Mouse (Mus musculus) 416B (cell line): ENCODE measurements at regions not wholly inside any gene's neighbourhood (a gene's known extent, or its start where the extent isn't known, plus 50 kb on each side); places are given as distances from the start of the nearest gene placed in this dataset.

Source experiments
- DNase-seq: peaks from one replicate; pipeline ENCODE4 v3.0.0; 2011; ENCODE audit warnings: low read depth

DNA sequence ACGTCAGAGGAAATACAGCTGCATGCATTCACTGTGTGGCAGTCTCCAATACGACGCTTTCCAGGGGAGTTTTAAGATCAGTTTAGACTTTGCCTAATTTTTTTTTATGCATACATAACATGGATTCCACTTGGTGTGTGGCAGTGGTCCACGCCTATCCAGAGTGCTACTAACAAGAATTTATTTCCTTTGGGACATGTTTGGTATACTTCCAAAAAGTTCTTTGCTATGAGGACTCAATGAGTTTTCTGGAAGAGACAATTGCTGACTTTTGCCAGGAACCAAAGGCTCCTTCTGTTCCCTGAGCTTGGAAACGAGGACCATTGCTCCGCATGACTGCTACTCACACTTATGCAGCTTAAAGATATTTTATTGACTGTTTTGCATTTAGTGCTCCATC lies 59.2 kb downstream of the Marcks start:
- DNase-seq: no peak

GRCm38 (mm10) chr10:37078439-37078838 lies 60.3 kb downstream of the Marcks start:
- DNase-seq: peak; percentile 44

DNA sequence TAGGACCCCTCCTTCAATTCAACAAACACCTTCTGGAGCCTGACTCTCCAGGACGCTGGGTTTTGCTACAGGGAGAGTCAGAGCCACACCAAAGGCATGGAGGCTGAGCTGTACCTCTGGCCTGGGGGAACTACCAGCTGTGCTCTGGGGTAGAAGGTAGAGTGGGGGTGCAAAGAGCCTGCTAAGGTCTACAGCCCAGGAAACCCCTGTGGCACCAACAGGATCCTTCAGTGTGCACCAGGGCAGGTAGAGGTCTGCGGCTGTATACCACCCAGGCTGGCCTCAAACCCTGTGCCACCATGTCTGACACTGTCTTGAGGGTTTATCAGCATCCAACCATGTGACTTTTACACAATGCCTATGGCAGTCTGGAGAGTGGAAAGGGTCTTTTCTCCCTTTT lies 61.0 kb downstream of the Marcks start:
- DNase-seq: no peak

DNA sequence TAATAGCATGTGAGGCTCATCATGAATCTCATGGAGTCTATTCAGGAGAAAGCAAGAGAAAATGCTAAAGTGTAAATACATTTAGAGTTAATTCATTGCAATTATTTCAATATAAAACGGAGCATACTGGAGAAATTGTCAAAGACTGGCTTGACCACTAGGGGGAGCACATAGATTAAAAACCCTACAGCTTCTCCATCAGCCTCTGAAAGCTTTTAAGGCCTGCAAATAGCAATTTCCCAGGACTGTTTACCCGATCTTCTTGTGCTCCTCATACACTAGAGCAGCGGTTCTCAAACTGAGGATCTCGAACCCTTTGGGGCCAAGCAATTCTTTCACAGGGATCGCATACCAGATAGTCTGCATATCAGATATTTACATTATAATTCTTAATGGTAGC lies 65.9 kb downstream of the Marcks start:
- peak; percentile 63 for DNase-seq

GRCm38 (mm10) chr10:37072061-37072460 lies 66.7 kb downstream of the Marcks start:
- DNase-seq: no peak

DNA sequence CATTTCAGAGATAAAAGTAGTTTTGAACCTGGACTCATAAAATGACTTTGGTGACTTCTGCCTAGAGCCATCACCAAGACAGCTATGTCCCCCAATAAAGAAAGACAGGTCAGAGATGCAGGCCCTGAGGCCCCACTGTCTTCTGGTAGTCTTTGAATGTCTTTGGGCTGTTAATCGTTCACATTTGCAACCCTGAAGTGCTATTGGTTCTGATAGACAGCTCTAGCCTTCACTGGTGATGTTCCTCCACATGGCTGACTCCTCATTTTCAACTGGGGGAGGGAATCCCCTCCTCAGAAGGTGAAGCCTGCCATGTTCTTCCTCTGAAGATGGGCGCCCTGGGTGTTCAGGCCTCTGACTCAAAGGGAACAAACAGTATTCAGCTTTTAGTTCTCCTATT lies 67.3 kb downstream of the Marcks start:
- DNase-seq: no peak
